Mouse (Mus musculus): Measurements from ENCODE around the gene Cacnb1.

DNA sequence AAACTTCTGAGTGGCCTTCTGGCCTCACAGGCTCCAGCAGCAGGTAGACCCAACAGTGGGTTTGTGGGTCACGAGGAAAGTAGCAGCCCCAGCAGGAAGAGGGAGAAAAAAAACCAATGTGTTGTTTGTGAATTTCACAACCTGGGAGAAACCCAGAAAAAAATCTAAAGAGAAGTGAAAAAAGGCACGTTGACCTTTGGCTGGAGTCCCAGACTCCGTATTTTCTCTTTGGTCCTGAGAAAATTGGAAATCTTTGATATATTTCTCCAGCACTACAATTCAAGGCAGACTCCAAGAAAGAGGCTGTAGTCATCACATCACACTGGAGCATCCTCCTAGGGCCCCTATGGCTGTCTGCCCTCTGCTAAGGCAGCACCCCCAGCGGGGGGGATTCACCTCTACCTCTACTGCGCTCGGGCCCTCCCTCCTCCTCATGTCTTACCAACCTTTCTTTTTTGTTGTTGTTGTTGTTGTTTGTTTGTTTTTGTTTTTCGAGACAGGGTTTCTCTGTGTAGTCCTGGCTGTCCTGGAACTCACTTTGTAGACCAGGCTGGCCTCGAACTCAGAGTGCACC is 25.4 kb downstream of the Cacnb1 start:
- TF ChIP-seq CTCF (IDR thresholded peaks at IDR 0.05; ENCODE audit: extremely low read depth, insufficient read depth, low read length): no peak
- no peak for TF ChIP-seq POLR2A (IDR thresholded peaks at IDR 0.05; ENCODE audit: extremely low read depth, insufficient read depth, low read length)

All from cortical plate, adult 2 months (tissue).